Mouse (Mus musculus) heart, embryonic 11.5 days (tissue): ENCODE data around the gene Trim39. TPM values are rescaled to one million over a fixed set of nuclear protein-coding genes. Genes with fewer than 3 reads are reported as not detected.

ENCODE experiments used
- ATAC-seq: fragments of 200-750 bp; cut with Nextera tagmentation; replicated peaks from 2 replicates; pipeline ENCODE4 v1.8.0; 2017; ENCODE audit warnings: moderate library complexity; ENCODE audit not compliant: insufficient number of reproducible peaks, low FRiP score, low TSS enrichment
- H3K27ac ChIP-seq: fragments of 300-500 bp; sonication (generic); 2 replicates; pipeline ENCODE4 v1.5.1; 2014; ENCODE audit warnings: mild to moderate bottlenecking, low read depth, low read length
- H3K27me3 ChIP-seq: fragments of 300-500 bp; sonication (generic); 2 replicates; pipeline ENCODE4 v1.6.1; 2014; ENCODE audit warnings: mild to moderate bottlenecking, low read length, mixed read lengths; ENCODE audit not compliant: control insufficient read depth, insufficient read depth
- H3K36me3 ChIP-seq: fragments of 300-500 bp; sonication (generic); 2 replicates; pipeline ENCODE4 v1.6.1; 2014; ENCODE audit warnings: mild to moderate bottlenecking, low read length, moderate library complexity, mixed read lengths; ENCODE audit not compliant: control insufficient read depth, insufficient read depth
- H3K4me1 ChIP-seq: fragments of 300-500 bp; sonication (generic); 2 replicates; pipeline ENCODE4 v1.6.1; 2014; ENCODE audit warnings: low read length; ENCODE audit not compliant: control insufficient read depth, insufficient read depth
- H3K4me2 ChIP-seq: fragments of 300-500 bp; sonication (generic); 2 replicates; pipeline ENCODE4 v1.6.1; 2014; ENCODE audit warnings: mild to moderate bottlenecking, moderate library complexity
- H3K4me3 ChIP-seq: fragments of 300-500 bp; sonication (generic); 2 replicates; pipeline ENCODE4 v1.5.1; 2014; ENCODE audit warnings: low read depth, low read length
- H3K9ac ChIP-seq: fragments of 300-500 bp; sonication (generic); 2 replicates; pipeline ENCODE4 v1.6.1; 2014; ENCODE audit warnings: mild to moderate bottlenecking, low read depth, low read length, moderate library complexity
- H3K9me3 ChIP-seq: fragments of 300-500 bp; sonication (generic); replicated peaks from 2 replicates; pipeline ENCODE4 v1.6.1; 2016; ENCODE audit warnings: low read length; ENCODE audit not compliant: control insufficient read depth
- WGBS: fragments of 180-500 bp; shearing (Covaris S2); extraction: QIAGEN DNeasy Blood & Tissue Kit; methylation state at CpG from one replicate; pipeline ENCODE4 v1.1.7; 2014; ENCODE audit not compliant: insufficient replicate concordance; 5-methylcytosine and 5-hydroxymethylcytosine counted together
- polyA plus RNA-seq: library from polyadenylated mRNA; unstranded; fragments of >200 nt; fragmentation: Nextera tagmentation; extraction: Ambion mirVana; gene quantifications from 2 replicates; pipeline ENCODE4 v1.2.1, GENCODE M21; 2014

Trim39 gene
- polyA plus RNA-seq, 1 experiment from 2014 or later = 9.1 TPM

DNA sequence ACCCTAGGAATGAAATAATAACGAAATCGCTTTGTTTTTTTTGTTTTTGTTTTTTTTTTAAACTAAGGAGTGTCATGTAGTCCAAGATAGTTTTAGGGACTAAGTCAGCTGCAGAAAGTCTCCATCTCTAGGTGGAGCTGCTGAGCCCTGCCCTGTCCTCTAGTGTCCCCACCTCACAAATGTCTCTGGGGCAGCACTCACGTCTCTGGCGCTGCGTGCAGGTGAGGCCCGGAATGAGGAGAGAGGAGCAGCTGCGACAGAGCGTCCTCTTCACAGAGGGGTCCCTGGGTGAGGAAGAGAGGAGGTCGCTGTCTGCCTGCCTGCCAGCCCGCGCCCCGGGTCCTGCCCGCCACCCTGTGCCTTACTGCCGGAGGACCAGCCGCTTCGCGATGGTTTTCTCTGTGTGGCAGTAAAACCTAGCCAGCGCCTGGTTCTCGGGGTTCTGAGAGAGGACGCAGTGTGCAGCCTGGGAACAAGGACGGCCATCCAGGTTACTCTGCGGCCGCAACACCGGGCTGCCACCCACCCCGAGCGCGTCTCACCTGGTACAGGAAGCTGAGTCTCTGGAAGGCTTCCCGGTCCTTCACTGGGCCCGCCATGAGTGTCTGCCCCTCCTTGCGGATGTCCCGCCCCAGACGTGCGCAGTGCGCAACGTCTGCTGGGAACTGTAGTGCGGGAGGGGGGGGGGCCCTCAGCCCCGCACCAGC, 14.7 kb downstream of the Trim39 start:
- ATAC-seq = peak; percentile 90
- under 1% methylated on average over 37 of the region's 37 CpGs for WGBS
- no peaks in the 10 kb centered on the region for H3K9me3 ChIP-seq
- H3K4me1 ChIP-seq = peaks cover 8% of the 10 kb centered on the region
- H3K36me3 ChIP-seq = peaks cover 17% of the 10 kb centered on the region
- H3K9ac ChIP-seq = peak overlapping the region; percentile 84
- H3K27me3 ChIP-seq = 0 out of 2 replicates have a peak, but pooled peaks cover 2% of the 10 kb centered on the region
- peak overlapping the region; percentile 87 for H3K4me3 ChIP-seq
- peak overlapping the region; percentile 64 for H3K4me2 ChIP-seq
- peak overlapping the region; percentile 80 for H3K27ac ChIP-seq

DNA sequence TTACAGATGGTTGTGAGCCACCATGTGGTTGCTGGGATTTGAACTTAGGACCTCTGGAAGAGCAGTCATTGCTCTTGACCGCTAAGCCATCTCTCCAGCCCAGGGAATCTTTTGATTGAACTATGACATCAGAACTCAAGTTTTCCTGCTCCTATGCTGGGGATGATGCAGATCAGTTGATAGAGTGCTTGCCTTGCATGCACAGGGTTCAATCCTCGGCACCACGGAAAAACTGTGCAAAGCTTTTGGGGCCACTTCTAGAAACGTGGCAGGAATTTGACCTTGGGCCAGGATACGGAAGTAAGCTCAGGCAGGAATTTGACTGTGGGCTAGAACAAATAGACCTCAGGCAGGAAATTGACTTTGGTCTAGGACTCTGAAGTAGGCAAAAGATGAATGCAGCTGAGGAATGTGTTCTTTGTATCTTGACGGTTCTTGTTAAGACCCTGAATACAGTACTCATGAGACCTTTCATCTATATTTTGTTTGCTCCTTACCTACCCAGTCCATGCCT, 18.9 kb downstream of the Trim39 start:
- Histone ChIP-seq H3K27me3 (peaks cover 21% of the 10 kb centered on the region), H3K9ac (no peak overlapping the region), H3K4me2 (no peak overlapping the region), H3K36me3 (no peaks in the 10 kb centered on the region), H3K27ac (no peak overlapping the region), H3K9me3 (no peaks in the 10 kb centered on the region), H3K4me1 (peaks cover 8% of the 10 kb centered on the region), H3K4me3 (no peak overlapping the region)
- no peak for ATAC-seq
- WGBS = 47% methylated on average over 6 of the region's 6 CpGs

DNA sequence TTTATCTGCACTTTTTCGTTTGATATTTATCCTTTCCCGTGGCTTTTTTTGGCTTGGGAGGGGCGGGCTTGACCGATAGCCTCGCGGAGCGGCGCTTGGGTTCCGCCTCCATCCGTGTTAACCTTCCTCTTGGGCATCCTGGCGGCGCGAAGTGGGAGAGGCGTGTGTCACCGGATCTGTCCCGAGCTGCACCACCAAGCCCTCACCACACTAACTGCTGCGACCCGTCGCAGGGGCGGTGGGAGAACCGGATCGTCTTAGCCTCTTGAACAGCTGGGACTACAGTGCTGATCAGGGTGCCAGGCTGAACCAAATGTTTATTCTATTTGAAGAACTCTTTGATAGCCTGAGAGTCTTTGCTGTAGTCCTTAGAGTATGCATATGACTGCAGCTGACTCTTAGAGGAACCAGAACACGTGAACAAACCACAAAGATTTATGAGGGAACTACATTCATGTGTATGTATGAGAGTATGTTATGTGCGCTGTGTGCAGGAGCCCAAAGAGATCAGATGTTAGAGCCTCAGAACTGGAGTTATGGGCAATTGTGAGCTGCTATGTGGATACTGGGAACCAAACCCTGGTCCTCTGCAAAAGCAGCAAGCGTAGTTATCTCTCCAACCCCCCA, 19.7 kb downstream of the Trim39 start:
- no peaks in the 10 kb centered on the region for H3K36me3 ChIP-seq
- H3K4me1 ChIP-seq = peaks cover 8% of the 10 kb centered on the region
- H3K27ac ChIP-seq = no peak overlapping the region
- peak overlapping the region; percentile 26 for H3K4me3 ChIP-seq
- WGBS = 9% methylated on average over 25 of the region's 25 CpGs
- no peak overlapping the region for H3K9ac ChIP-seq
- ATAC-seq = no peak; the same call in 1 of the 2 replicates
- H3K27me3 ChIP-seq = peaks cover 21% of the 10 kb centered on the region
- H3K4me2 ChIP-seq = peak overlapping the region; percentile 57
- H3K9me3 ChIP-seq = no peaks in the 10 kb centered on the region

DNA sequence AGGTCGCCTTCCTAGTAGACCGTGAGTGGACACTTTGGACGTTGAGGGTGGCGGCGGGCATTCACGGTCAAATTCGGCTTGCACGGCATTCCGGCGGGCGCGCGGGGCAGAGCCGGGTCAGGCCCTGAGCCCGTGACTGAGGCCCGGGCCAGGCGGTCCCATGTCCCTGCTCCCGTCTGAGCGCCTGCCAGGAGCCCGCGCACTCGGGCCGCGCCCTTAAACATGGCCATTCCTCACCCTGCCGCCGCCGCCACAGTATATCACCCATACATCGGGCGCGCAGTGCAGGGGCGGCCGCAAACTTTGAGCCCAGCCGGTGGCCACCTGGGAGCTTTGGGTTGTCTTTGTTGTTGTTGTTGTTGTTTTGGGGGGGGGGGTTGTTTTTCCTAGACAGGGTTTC, 23.2 kb downstream of the Trim39 start:
- Histone ChIP-seq H3K4me3 (peak overlapping the region; percentile 24), H3K4me2 (peak overlapping the region; percentile 49), H3K9ac (no peak overlapping the region), H3K9me3 (no peaks in the 10 kb centered on the region), H3K27ac (no peak overlapping the region), H3K4me1 (no peaks in the 10 kb centered on the region), H3K27me3 (peaks cover 21% of the 10 kb centered on the region), H3K36me3 (no peaks in the 10 kb centered on the region)
- ATAC-seq = no peak
- WGBS = 15% methylated on average over 33 of the region's 33 CpGs

DNA sequence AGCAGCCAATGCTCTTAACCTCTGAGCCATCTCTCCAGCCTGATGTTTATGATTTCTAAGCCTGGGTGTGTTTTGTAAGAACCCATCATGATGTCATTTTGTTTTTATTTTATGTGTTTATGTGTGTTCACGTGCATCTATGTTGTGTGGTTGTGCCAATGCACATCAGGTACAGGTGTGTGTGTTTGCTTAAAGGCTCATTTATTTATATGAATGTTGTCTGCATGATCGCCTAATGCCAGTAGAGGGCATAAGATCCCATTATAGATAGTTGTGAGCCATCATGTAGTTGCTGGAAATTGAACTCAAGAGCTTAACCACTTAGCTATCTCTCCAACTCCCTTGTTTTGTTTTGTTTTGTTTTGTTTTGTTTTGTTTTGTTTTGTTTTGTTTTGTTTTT, 26.3 kb downstream of the Trim39 start:
- 89% methylated on average over 2 of the region's 2 CpGs for WGBS
- Histone ChIP-seq H3K36me3 (no peaks in the 10 kb centered on the region), H3K4me2 (no peak overlapping the region), H3K4me3 (no peak overlapping the region), H3K27ac (no peak overlapping the region), H3K27me3 (peaks cover 18% of the 10 kb centered on the region), H3K9ac (no peak overlapping the region), H3K4me1 (no peaks in the 10 kb centered on the region), H3K9me3 (no peaks in the 10 kb centered on the region)
- ATAC-seq = no peak

DNA sequence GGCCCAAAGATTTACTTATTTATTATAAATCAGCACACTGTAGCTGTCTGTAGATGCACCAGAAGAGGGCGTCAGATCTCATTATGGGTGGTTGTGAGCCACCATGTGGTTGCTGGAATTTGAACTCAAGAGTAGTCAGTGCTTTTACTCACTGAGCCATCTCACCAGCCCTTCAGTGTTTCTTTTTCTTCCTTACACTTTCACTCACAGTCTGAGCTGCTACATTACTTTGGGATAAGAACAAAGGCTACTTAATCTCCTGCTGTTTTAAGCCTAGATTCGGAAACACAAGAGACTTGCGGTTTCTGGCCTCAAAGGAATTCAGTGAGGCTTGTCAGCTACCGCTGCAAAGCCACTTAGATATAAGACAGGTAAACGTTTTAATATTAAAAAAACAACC, 28.0 kb downstream of the Trim39 start:
- ATAC-seq = no peak
- H3K9me3 ChIP-seq = no peaks in the 10 kb centered on the region
- no peaks in the 10 kb centered on the region for H3K4me1 ChIP-seq
- H3K36me3 ChIP-seq = no peaks in the 10 kb centered on the region
- WGBS = 28% methylated on average over 5 of the region's 5 CpGs
- H3K27me3 ChIP-seq = peaks cover 12% of the 10 kb centered on the region
- H3K4me2 ChIP-seq = no peak overlapping the region
- H3K4me3 ChIP-seq = no peak overlapping the region
- no peak overlapping the region for H3K27ac ChIP-seq
- no peak overlapping the region for H3K9ac ChIP-seq

DNA sequence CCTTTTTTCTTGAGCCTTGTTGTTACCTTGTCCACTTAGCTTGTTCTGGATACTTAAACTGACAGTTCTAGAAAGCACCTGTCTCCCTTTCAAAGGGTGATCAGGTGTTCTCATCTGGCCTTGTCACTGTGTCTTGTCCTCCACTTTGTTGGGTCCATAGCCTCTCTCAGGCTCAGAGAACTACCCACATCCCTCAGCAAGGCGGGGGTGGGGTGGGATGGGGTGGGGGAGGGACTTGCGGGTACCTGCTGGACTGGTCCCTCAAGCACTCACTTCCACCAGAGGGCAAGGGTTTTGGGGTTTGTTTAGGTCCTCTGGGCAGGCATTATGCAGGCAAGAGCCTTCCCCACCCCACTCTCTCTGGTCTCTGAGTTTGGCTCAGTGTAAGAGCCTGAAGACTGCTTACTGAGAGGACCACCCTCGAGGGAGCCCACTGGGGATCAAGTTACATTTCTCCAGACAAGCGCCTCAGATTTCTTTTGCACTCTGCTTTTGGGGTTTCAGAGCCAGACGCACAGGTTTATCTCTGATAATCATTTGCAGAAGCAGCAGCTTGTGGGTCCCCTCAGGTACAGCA, 31.3 kb downstream of the Trim39 start:
- Histone ChIP-seq H3K4me3 (no peak overlapping the region), H3K27me3 (peaks cover 28% of the 10 kb centered on the region), H3K36me3 (no peaks in the 10 kb centered on the region), H3K27ac (no peak overlapping the region), H3K9ac (no peak overlapping the region), H3K4me1 (peaks cover 4% of the 10 kb centered on the region; the same call in 1 of the 2 replicates), H3K9me3 (no peaks in the 10 kb centered on the region), H3K4me2 (no peak overlapping the region)
- no peak for ATAC-seq
- WGBS = 11% methylated on average over 5 of the region's 5 CpGs

DNA sequence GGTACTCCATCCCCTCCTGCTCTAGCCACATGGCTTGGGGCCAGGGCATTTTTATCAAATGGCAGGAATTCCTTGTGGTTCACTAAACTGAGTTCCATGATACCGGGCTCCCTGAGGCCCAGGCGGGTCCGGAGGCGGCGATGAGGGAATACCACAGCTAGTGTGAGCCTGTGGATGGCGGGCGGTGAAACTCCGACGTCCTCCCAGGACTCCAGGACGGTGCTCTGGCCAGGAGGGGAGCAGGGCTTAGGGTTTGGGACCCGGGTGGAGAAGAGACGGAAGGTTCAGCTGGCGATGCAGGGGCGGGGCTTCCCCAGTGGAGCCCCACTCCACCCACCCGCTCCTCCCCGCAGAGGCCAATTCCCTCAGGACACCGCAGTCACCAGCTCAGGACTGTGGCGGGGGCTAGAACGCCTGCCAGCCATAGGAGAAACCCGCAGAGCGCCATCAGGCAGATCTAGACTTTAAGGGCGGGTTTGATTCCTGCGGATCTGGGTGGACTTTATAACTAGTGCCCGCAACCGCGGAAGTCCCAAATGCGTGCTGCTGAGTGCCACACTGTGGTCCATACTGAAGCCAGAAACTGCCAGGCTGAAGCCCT, 34.6 kb downstream of the Trim39 start:
- Histone ChIP-seq H3K4me1 (peaks cover 4% of the 10 kb centered on the region; the same call in 1 of the 2 replicates), H3K9ac (peak overlapping the region; percentile 28; the same call in 1 of the 2 replicates), H3K4me3 (peak overlapping the region; percentile 38), H3K27ac (no peak overlapping the region), H3K9me3 (no peaks in the 10 kb centered on the region), H3K36me3 (no peaks in the 10 kb centered on the region), H3K4me2 (peak overlapping the region; percentile 77), H3K27me3 (peaks cover 48% of the 10 kb centered on the region)
- 0 out of 2 replicates have a peak, but pooled peaks have one; percentile 31 for ATAC-seq
- 2% methylated on average over 27 of the region's 27 CpGs for WGBS
